Mouse (Mus musculus): ENCODE results near the gene Otulin. TPM values are rescaled to one million over a fixed set of nuclear protein-coding genes. Genes with fewer than 3 reads are reported as not detected.

Gene Otulin
- polyA plus RNA-seq (2015; fragmentation: Nextera tagmentation; extraction: Ambion mirVana) = 29.4 and 32.2 TPM in 2 replicates

GRCm38 (mm10) chr15:27630601-27631383, at the start of gene Otulin:
Gene Otulin (minus strand): TSS chr15:27630693.
- ATAC-seq (ENCODE audit: borderline replicate concordance, extremely low read depth, low FRiP score, low TSS enrichment) = peak; percentile 99
- H3K27me3 ChIP-seq = no peaks in the 10 kb centered on the region
- H3K9me3 ChIP-seq = no peaks in the 10 kb centered on the region
- peak within 1 kb of the TSS; percentile 93 for H3K4me3 ChIP-seq
- no peak within 1 kb of the TSS for H3K27ac ChIP-seq
- H3K4me2 ChIP-seq = peak within 1 kb of the TSS; percentile 84
- peaks cover 9% of the 10 kb centered on the region for H3K36me3 ChIP-seq
- 5% methylated on average over 56 of the region's 56 CpGs for whole genome bisulfite sequencing
- peaks cover 20% of the 10 kb centered on the region for H3K4me1 ChIP-seq
- H3K9ac ChIP-seq = peak within 1 kb of the TSS; percentile 83

- H3K4me2 ChIP-seq = no peak overlapping the region
- H3K9me3 ChIP-seq = no peaks in the 10 kb centered on the region
- no peaks in the 10 kb centered on the region for H3K27me3 ChIP-seq
- H3K4me1 ChIP-seq = peaks cover 21% of the 10 kb centered on the region; the same call in 1 of the 2 replicates
- 75% methylated on average over 9 of the region's 9 CpGs for WGBS
- no peak overlapping the region for H3K27ac ChIP-seq
- no peaks in the 10 kb centered on the region for H3K36me3 ChIP-seq
- H3K9ac ChIP-seq = no peak overlapping the region
- no peak overlapping the region for H3K4me3 ChIP-seq
- no peak for ATAC-seq (ENCODE audit: borderline replicate concordance, extremely low read depth, low FRiP score, low TSS enrichment)
Observed at GRCm38 (mm10) chr15:27678511-27678910, 48.0 kb upstream of the Otulin start.

- H3K4me3 ChIP-seq = no peak overlapping the region
- peaks cover 18% of the 10 kb centered on the region; the same call in 1 of the 2 replicates for H3K4me1 ChIP-seq
- no peaks in the 10 kb centered on the region for H3K27me3 ChIP-seq
- WGBS = 85% methylated on average over 6 of the region's 6 CpGs
- no peak overlapping the region for H3K27ac ChIP-seq
- no peaks in the 10 kb centered on the region for H3K36me3 ChIP-seq
- no peaks in the 10 kb centered on the region for H3K9me3 ChIP-seq
- no peak overlapping the region for H3K4me2 ChIP-seq
- H3K9ac ChIP-seq = no peak overlapping the region
- ATAC-seq (ENCODE audit: borderline replicate concordance, extremely low read depth, low FRiP score, low TSS enrichment) = no peak
Observed at GRCm38 (mm10) chr15:27677801-27678200, 47.3 kb upstream of the Otulin start.

- Histone ChIP-seq H3K4me3 (no peak overlapping the region), H3K27me3 (no peaks in the 10 kb centered on the region), H3K27ac (no peak overlapping the region), H3K4me1 (peaks cover 11% of the 10 kb centered on the region; the same call in 1 of the 2 replicates), H3K36me3 (no peaks in the 10 kb centered on the region), H3K9ac (no peak overlapping the region), H3K4me2 (no peak overlapping the region), H3K9me3 (no peaks in the 10 kb centered on the region)
- 56% methylated on average over 9 of the region's 9 CpGs for WGBS
- ATAC-seq (ENCODE audit: borderline replicate concordance, extremely low read depth, low FRiP score, low TSS enrichment) = no peak
Observed at GRCm38 (mm10) chr15:27676211-27676610, 45.7 kb upstream of the Otulin start.

- Histone ChIP-seq H3K9ac (no peak overlapping the region), H3K27me3 (no peaks in the 10 kb centered on the region), H3K9me3 (no peaks in the 10 kb centered on the region), H3K4me2 (no peak overlapping the region), H3K36me3 (no peaks in the 10 kb centered on the region), H3K4me1 (peaks cover 6% of the 10 kb centered on the region; the same call in 1 of the 2 replicates), H3K4me3 (no peak overlapping the region), H3K27ac (no peak overlapping the region)
- 79% methylated on average over 7 of the region's 7 CpGs for WGBS
- no peak for ATAC-seq (ENCODE audit: borderline replicate concordance, extremely low read depth, low FRiP score, low TSS enrichment)
Observed at GRCm38 (mm10) chr15:27675122-27675521, 44.6 kb upstream of the Otulin start.

- 0 out of 2 replicates have a peak overlapping the region, but pooled peaks have one; percentile 19 for H3K27ac ChIP-seq
- no peak overlapping the region for H3K9ac ChIP-seq
- WGBS = 42% methylated on average over 6 of the region's 6 CpGs
Observed at GRCm38 (mm10) chr15:27674041-27674440, 43.5 kb upstream of the Otulin start.

GRCm38 (mm10) chr15:27673151-27673550, 42.7 kb upstream of the Otulin start:
- Histone ChIP-seq H3K9me3 (no peaks in the 10 kb centered on the region), H3K27me3 (no peaks in the 10 kb centered on the region), H3K27ac (0 out of 2 replicates have a peak overlapping the region, but pooled peaks have one; percentile 19), H3K4me2 (no peak overlapping the region), H3K4me1 (peaks cover 6% of the 10 kb centered on the region; the same call in 1 of the 2 replicates), H3K36me3 (no peaks in the 10 kb centered on the region), H3K9ac (no peak overlapping the region), H3K4me3 (no peak overlapping the region)
- no peak for ATAC-seq (ENCODE audit: borderline replicate concordance, extremely low read depth, low FRiP score, low TSS enrichment)
- 82% methylated on average over 6 of the region's 6 CpGs for WGBS

More at GRCm38 (mm10) chr15:27674041-27674440, 43.5 kb upstream of the Otulin start:
- Histone ChIP-seq H3K9me3 (no peaks in the 10 kb centered on the region), H3K4me2 (no peak overlapping the region), H3K4me1 (peaks cover 6% of the 10 kb centered on the region; the same call in 1 of the 2 replicates), H3K36me3 (no peaks in the 10 kb centered on the region), H3K27me3 (no peaks in the 10 kb centered on the region), H3K4me3 (no peak overlapping the region)
- peak; percentile 39; the same call in 1 of the 2 replicates for ATAC-seq (ENCODE audit: borderline replicate concordance, extremely low read depth, low FRiP score, low TSS enrichment)

- Histone ChIP-seq H3K9me3 (no peaks in the 10 kb centered on the region), H3K4me1 (peaks cover 6% of the 10 kb centered on the region; the same call in 1 of the 2 replicates), H3K4me2 (no peak overlapping the region), H3K27ac (no peak overlapping the region), H3K4me3 (no peak overlapping the region), H3K9ac (no peak overlapping the region), H3K36me3 (no peaks in the 10 kb centered on the region), H3K27me3 (no peaks in the 10 kb centered on the region)
- ATAC-seq (ENCODE audit: borderline replicate concordance, extremely low read depth, low FRiP score, low TSS enrichment) = no peak
- WGBS = 80% methylated on average over 8 of the region's 8 CpGs
Observed at GRCm38 (mm10) chr15:27672259-27672658, 41.8 kb upstream of the Otulin start.

GRCm38 (mm10) chr15:27671612-27672245, 41.2 kb upstream of the Otulin start:
- H3K4me3 ChIP-seq = no peak overlapping the region
- H3K4me2 ChIP-seq = no peak overlapping the region
- no peak for ATAC-seq (ENCODE audit: borderline replicate concordance, extremely low read depth, low FRiP score, low TSS enrichment)
- peaks cover 6% of the 10 kb centered on the region; the same call in 1 of the 2 replicates for H3K4me1 ChIP-seq
- no peaks in the 10 kb centered on the region for H3K27me3 ChIP-seq
- no peaks in the 10 kb centered on the region for H3K36me3 ChIP-seq
- no peak overlapping the region for H3K27ac ChIP-seq
- H3K9ac ChIP-seq = no peak overlapping the region
- 84% methylated on average over 10 of the region's 10 CpGs for WGBS
- H3K9me3 ChIP-seq = no peaks in the 10 kb centered on the region

- Histone ChIP-seq H3K9me3 (no peaks in the 10 kb centered on the region), H3K9ac (no peak overlapping the region), H3K27me3 (no peaks in the 10 kb centered on the region), H3K4me1 (peaks cover 6% of the 10 kb centered on the region), H3K4me3 (no peak overlapping the region), H3K27ac (no peak overlapping the region), H3K36me3 (no peaks in the 10 kb centered on the region), H3K4me2 (no peak overlapping the region)
- WGBS = 82% methylated on average over 8 of the region's 8 CpGs
- no peak for ATAC-seq (ENCODE audit: borderline replicate concordance, extremely low read depth, low FRiP score, low TSS enrichment)
Observed at GRCm38 (mm10) chr15:27670708-27671107, 40.2 kb upstream of the Otulin start.

- H3K27me3 ChIP-seq = no peaks in the 10 kb centered on the region
- no peak overlapping the region for H3K4me2 ChIP-seq
- H3K9me3 ChIP-seq = no peaks in the 10 kb centered on the region
- no peak overlapping the region for H3K27ac ChIP-seq
- H3K4me3 ChIP-seq = no peak overlapping the region
- no peaks in the 10 kb centered on the region for H3K36me3 ChIP-seq
- H3K4me1 ChIP-seq = peaks cover 14% of the 10 kb centered on the region
- H3K9ac ChIP-seq = no peak overlapping the region
- ATAC-seq (ENCODE audit: borderline replicate concordance, extremely low read depth, low FRiP score, low TSS enrichment) = no peak
- 81% methylated on average over 12 of the region's 12 CpGs for WGBS
Observed at GRCm38 (mm10) chr15:27669931-27670411, 39.5 kb upstream of the Otulin start.

- no peak overlapping the region for H3K9ac ChIP-seq
- H3K27ac ChIP-seq = no peak overlapping the region
- no peaks in the 10 kb centered on the region for H3K27me3 ChIP-seq
- no peak overlapping the region for H3K4me2 ChIP-seq
- H3K36me3 ChIP-seq = no peaks in the 10 kb centered on the region
- 71% methylated on average over 4 of the region's 4 CpGs for WGBS
- H3K4me3 ChIP-seq = no peak overlapping the region
- H3K4me1 ChIP-seq = peaks cover 15% of the 10 kb centered on the region
- ATAC-seq (ENCODE audit: borderline replicate concordance, extremely low read depth, low FRiP score, low TSS enrichment) = no peak
- H3K9me3 ChIP-seq = no peaks in the 10 kb centered on the region
Observed at GRCm38 (mm10) chr15:27669276-27669675, 38.8 kb upstream of the Otulin start.

Measured in lung, embryonic 15.5 days (tissue).